Mouse (Mus musculus) embryonic facial prominence, embryonic 13.5 days (tissue): ENCODE data around the gene Kcng4. TPM values are rescaled to one million over a fixed set of nuclear protein-coding genes. Genes with fewer than 3 reads are reported as not detected.
A peak's percentile ranks its signal among the peaks of the same experiment; 100 is the strongest.

Source experiments
- ATAC-seq: fragments of 200-750 bp; cut with Nextera tagmentation; 2 replicates; pipeline ENCODE4 v1.8.0; 2017; ENCODE audit warnings: low read depth; ENCODE audit not compliant: insufficient number of reproducible peaks, insufficient read depth, low FRiP score, low TSS enrichment
- H3K27ac ChIP-seq: fragments of 300-500 bp; sonication (generic); 2 replicates; pipeline ENCODE4 v1.5.1; 2015; ENCODE audit warnings: moderate library complexity, mild to moderate bottlenecking, inconsistent platforms
- H3K27me3 ChIP-seq: fragments of 300-500 bp; sonication (generic); 2 replicates; pipeline ENCODE4 v1.6.1; 2015; ENCODE audit warnings: mild to moderate bottlenecking, inconsistent platforms
- H3K36me3 ChIP-seq: fragments of 300-500 bp; sonication (generic); 2 replicates; pipeline ENCODE4 v1.6.1; 2015; ENCODE audit warnings: mild to moderate bottlenecking, inconsistent platforms
- H3K4me1 ChIP-seq: fragments of 300-500 bp; sonication (generic); 2 replicates; pipeline ENCODE4 v1.6.1; 2015; ENCODE audit warnings: inconsistent platforms
- H3K4me2 ChIP-seq: fragments of 300-500 bp; sonication (generic); 2 replicates; pipeline ENCODE4 v1.6.1; 2015; ENCODE audit warnings: moderate library complexity, mild to moderate bottlenecking, inconsistent platforms
- H3K4me3 ChIP-seq: fragments of 300-500 bp; sonication (generic); 2 replicates; pipeline ENCODE4 v1.5.1; 2015; ENCODE audit warnings: mild to moderate bottlenecking, inconsistent platforms
- H3K9ac ChIP-seq: fragments of 300-500 bp; sonication (generic); 2 replicates; pipeline ENCODE4 v1.6.1; 2015; ENCODE audit warnings: mild to moderate bottlenecking, inconsistent platforms
- H3K9me3 ChIP-seq: fragments of 300-500 bp; sonication (generic); 2 replicates; pipeline ENCODE4 v1.6.1; 2016; ENCODE audit warnings: inconsistent platforms
- WGBS: fragments of 180-500 bp; shearing (Covaris S2); methylation state at CpG from one replicate; pipeline ENCODE4 v1.1.7; 2015; ENCODE audit warnings: mixed read lengths; 5-methylcytosine and 5-hydroxymethylcytosine counted together
- polyA plus RNA-seq: library from polyadenylated mRNA; unstranded; fragments of >200 nt; fragmentation: Nextera tagmentation; extraction: Ambion mirVana; gene quantifications from 2 replicates; pipeline ENCODE4 v1.2.1, GENCODE M21; 2015

Kcng4 gene
- polyA plus RNA-seq, 1 experiment from 2014 or later: 0.18 TPM

DNA sequence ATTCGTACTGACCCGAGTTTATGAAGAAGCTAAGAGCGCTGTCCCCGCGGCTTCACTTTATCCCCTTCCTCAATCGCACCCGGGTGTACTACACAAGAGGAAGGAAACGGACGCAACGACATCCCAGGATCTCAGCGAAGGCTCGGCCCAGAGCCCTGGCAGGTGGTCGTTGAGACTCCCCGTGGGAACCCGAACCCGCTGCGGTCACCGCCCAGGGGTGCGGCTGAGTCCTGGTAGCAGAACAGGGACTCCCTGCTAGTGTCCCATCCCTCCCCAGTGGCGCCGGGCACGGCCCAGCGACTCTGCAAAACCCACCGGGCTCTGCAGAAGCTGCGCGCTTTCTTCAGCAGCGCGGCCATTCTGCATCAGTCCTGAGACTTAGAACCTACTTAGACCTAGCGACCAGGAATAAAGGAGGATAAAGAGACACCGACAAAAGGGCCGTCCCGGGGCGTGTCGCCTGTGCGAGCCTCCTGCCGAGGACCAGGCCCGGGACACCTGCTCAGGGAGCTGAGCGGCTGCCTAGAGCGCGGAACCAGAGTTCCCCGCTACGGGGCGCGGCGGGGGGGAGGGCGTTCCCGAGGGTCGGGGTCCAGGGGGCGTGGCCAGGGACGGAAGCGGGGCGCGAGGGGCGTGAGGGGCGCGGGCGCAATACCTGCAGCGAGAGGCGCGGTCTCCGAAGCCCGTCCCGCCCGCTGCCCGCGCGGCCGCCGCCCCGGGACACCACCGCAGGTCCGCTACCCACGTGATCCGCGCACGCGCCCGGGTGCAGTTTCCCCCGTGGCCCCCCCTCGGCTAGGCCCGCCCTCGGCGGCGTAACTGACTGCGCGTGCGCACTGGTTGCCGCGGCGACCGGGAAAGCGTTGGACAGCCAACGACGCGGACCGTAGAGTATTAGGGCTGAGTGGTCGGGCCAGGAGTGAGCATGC, 60.8 kb downstream of the Kcng4 start, which contains the start of the genes Hsdl1 and Dnaaf1:
Gene Hsdl1, minus strand, starts transcription at position 747 of the 929 bp plus-strand sequence.
Gene Dnaaf1, plus strand, starts transcription at position 799 of the 929 bp plus-strand sequence.
- ATAC-seq: peak; percentile 82
- peak within 1 kb of the TSS; percentile 71 for H3K4me3 ChIP-seq
- H3K9me3 ChIP-seq: no peaks in the 10 kb centered on the region
- H3K9ac ChIP-seq: peak within 1 kb of the TSS; percentile 74
- H3K27me3 ChIP-seq: peaks cover 40% of the 10 kb centered on the region
- H3K4me1 ChIP-seq: peaks cover 26% of the 10 kb centered on the region
- under 1% methylated on average over 81 of the region's 97 CpGs for WGBS
- 0 out of 2 replicates have a peak within 1 kb of the TSS, but pooled peaks have one; percentile 28 for H3K27ac ChIP-seq
- no peaks in the 10 kb centered on the region for H3K36me3 ChIP-seq
- peak within 1 kb of the TSS; percentile 99 for H3K4me2 ChIP-seq

Other genes with a start within 250 kb of the Kcng4 start
- gene Mlycd, start 240.8 kb downstream of the Kcng4 start, polyA plus RNA-seq: 11.0 and 12.7 TPM in 2 replicates
- gene Osgin1, start 201.6 kb downstream of the Kcng4 start, polyA plus RNA-seq: 0.60 and 1.6 TPM in 2 replicates
- 3.8 and 4.2 TPM in 2 replicates for gene Necab2, start 189.0 kb downstream of the Kcng4 start, polyA plus RNA-seq
- 0.07 TPM in 1 of 2 replicates, not detected in the other for gene Slc38a8, start 134.0 kb downstream of the Kcng4 start, polyA plus RNA-seq
- gene Mbtps1, start 76.9 kb downstream of the Kcng4 start, polyA plus RNA-seq: 132 and 150 TPM in 2 replicates
- gene Hsdl1, start 60.5 kb downstream of the Kcng4 start, polyA plus RNA-seq: 29.1 and 30.0 TPM in 2 replicates
- gene Dnaaf1, start 60.4 kb downstream of the Kcng4 start, polyA plus RNA-seq: 0.08 and 0.19 TPM in 2 replicates
- gene Taf1c, start 30.5 kb downstream of the Kcng4 start, polyA plus RNA-seq: 12.9 and 13.7 TPM in 2 replicates
- not detected in 2 replicates for gene Adad2, start 22.9 kb downstream of the Kcng4 start, polyA plus RNA-seq
- gene Wfdc1, start 30.7 kb upstream of the Kcng4 start, polyA plus RNA-seq: 0.25 TPM in 1 of 2 replicates, not detected in the other
- 2.1 and 2.3 TPM in 2 replicates for gene Atp2c2, start 64.3 kb upstream of the Kcng4 start, polyA plus RNA-seq
- gene Tldc1, start 142.7 kb upstream of the Kcng4 start, polyA plus RNA-seq: 11.6 and 11.7 TPM in 2 replicates
- gene Cotl1, start 204.9 kb upstream of the Kcng4 start, polyA plus RNA-seq: 71.3 and 90.2 TPM in 2 replicates
- gene Klhl36, start 226.6 kb upstream of the Kcng4 start, polyA plus RNA-seq: 8.4 and 11.6 TPM in 2 replicates